Mouse (Mus musculus): ENCODE data around the gene Emc3. TPM values are rescaled to one million over a fixed set of nuclear protein-coding genes. Genes with fewer than 3 reads are reported as not detected.

Gene Emc3
- total RNA-seq, 2 experiments from 2014 or later = 18.2 to 21.5 TPM

DNA sequence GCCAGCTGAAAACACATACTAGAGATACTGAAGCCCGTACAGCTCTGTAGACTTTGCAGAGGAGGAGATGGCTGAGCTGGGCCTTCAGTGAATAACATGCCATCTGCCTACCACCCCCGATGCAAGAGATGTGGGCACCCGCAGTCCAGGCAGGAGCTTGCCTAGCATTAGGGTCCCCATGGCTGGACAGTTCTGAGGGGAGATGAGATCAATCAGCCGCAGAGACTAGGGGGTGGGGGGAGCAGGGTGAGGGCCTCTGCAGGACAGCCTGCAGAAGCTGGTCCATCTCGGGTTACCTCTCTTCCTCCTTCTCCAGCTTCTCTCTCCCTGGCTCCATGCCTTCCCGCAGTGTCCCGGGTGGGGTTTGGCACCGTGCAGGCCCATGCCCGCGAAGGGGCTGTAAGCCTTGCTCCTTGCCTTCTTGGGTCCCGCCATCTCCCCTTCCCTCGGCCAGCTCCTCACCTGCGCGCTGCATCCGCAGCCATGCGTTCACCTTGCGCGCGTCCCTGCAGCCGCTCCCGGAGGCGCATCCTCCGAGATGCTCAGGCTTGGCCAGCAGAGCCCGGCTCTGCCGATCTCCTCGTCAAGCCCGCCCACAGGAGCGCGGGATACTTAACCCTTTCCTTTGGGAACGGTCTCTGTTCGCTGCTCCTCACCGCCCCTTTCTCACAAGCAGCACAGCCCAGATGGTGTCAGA, 29.9 kb downstream of the Emc3 start, which contains the start of gene Prrt3:
Gene Prrt3, minus strand, starts transcription at position 544 of the 697 bp plus-strand sequence.
- ATAC-seq (replicated peaks; ENCODE audit: low FRiP score, poor library complexity, severe bottlenecking) = no peak

DNA sequence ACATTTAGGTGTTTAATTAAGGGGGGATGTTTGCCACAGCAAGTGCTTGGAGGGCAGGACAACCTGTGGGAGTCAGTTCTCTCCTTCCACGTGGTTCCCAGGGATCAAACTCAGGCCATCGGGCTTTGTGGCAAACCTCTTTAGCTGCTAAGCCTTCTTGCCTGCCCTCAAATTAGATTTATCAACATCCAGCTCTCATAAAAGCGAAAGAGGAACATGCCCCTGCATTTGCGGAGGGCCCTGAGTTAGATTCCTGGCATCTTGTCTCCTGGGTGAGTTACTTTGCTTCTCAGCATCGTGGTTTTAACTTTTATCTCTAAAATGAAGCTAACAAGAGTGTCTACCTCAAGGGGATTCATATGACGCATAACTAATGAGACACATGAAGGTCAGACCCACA, 32.1 kb downstream of the Emc3 start:
- ATAC-seq (replicated peaks; ENCODE audit: low FRiP score, poor library complexity, severe bottlenecking) = no peak

- no peak for ATAC-seq (replicated peaks; ENCODE audit: low FRiP score, poor library complexity, severe bottlenecking)
Observed at GRCm38 (mm10) chr6:113495071-113495675, 36.3 kb downstream of the Emc3 start.

- peak; percentile 71 for ATAC-seq (replicated peaks; ENCODE audit: low FRiP score, poor library complexity, severe bottlenecking)
Observed at GRCm38 (mm10) chr6:113494258-113494788, 37.1 kb downstream of the Emc3 start.

GRCm38 (mm10) chr6:113492101-113492864, 39.2 kb downstream of the Emc3 start:
- ATAC-seq (replicated peaks; ENCODE audit: low FRiP score, poor library complexity, severe bottlenecking) = no peak

- ATAC-seq (replicated peaks; ENCODE audit: low FRiP score, poor library complexity, severe bottlenecking) = no peak
Observed at GRCm38 (mm10) chr6:113489410-113489809, 42.0 kb downstream of the Emc3 start.

- no peak for ATAC-seq (replicated peaks; ENCODE audit: low FRiP score, poor library complexity, severe bottlenecking)
Observed at GRCm38 (mm10) chr6:113487125-113487576, 44.3 kb downstream of the Emc3 start.

DNA sequence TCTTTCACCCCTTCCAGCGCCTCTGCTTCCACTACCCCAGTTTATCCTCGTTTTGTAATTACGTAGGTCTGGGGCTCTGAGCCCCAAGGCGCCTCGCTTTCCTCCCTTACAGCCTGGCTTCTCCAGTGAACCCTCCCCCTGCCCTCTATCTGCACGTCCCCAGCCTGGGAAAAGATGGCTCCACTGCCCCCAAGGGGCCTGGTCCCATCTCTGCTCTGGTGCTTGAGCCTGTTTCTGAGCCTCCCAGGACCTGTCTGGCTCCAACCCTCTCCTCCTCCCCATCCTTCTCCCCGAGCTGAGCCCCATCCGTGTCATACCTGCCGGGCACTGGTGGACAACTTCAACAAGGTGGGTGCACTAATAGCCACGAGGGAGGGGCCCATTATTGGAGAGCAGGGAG, 47.7 kb downstream of the Emc3 start:
- 0 out of 2 replicates have a peak, but pooled peaks have one; percentile 8 for ATAC-seq (replicated peaks; ENCODE audit: low FRiP score, poor library complexity, severe bottlenecking)

GRCm38 (mm10) chr6:113483100-113483615, 48.3 kb downstream of the Emc3 start, which contains the start of gene Creld1:
Gene Creld1, plus strand, starts transcription at chr6:113483297.
- peak; percentile 93 for ATAC-seq (replicated peaks; ENCODE audit: low FRiP score, poor library complexity, severe bottlenecking)

GRCm38 (mm10) chr6:113482477-113483099, 48.9 kb downstream of the Emc3 start:
- ATAC-seq (replicated peaks; ENCODE audit: low FRiP score, poor library complexity, severe bottlenecking) = peak; percentile 32

- ATAC-seq (replicated peaks; ENCODE audit: low FRiP score, poor library complexity, severe bottlenecking) = no peak
Observed at GRCm38 (mm10) chr6:113480555-113481373, 50.7 kb downstream of the Emc3 start.

GRCm38 (mm10) chr6:113478906-113479305, 52.5 kb downstream of the Emc3 start:
- no peak for ATAC-seq (replicated peaks; ENCODE audit: low FRiP score, poor library complexity, severe bottlenecking)

DNA sequence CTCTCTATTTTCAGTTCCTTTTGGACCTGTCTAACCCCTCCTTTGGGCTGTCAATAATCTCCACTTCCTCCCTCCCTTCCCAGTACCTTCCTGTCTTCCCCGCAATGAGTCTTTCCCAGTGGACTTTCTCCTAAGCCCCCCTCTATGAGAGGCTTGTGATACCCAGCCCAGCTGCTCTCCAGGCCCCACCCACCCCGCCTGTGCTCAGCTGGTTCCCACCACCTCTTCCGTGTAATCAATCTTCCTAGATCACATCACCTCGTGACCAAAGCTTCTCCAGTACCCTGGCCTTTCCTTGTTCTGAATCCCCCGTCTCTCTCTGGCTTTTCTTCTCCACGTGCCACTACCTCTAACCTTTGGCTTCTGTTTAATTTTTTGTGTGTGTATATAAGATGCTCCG, 54.1 kb downstream of the Emc3 start:
- no peak for ATAC-seq (replicated peaks; ENCODE audit: low FRiP score, poor library complexity, severe bottlenecking)

- no peak for ATAC-seq (replicated peaks; ENCODE audit: low FRiP score, poor library complexity, severe bottlenecking)
Observed at GRCm38 (mm10) chr6:113473715-113474114, 57.7 kb downstream of the Emc3 start.

DNA sequence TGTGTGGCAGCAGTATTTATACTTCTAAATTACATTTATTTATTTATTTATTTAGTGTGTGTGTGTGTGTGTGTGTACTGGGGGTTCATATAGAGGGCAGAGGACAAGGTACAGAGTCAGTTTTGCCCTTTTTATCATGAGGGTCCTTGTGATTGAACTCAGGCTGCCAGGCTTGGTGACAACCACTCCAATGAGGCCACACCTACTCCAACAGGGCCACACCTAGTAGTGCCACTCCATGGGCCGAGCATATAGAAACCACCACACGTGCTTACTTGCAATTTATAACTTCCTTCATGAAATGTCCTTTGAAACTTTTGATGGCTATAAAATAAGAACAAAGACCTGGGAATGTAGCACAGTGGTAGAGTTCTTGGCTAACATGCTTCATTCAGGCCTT, 58.2 kb downstream of the Emc3 start:
- no peak for ATAC-seq (replicated peaks; ENCODE audit: low FRiP score, poor library complexity, severe bottlenecking)

GRCm38 (mm10) chr6:113472061-113472460, 59.4 kb downstream of the Emc3 start:
- no peak for ATAC-seq (replicated peaks; ENCODE audit: low FRiP score, poor library complexity, severe bottlenecking)

DNA sequence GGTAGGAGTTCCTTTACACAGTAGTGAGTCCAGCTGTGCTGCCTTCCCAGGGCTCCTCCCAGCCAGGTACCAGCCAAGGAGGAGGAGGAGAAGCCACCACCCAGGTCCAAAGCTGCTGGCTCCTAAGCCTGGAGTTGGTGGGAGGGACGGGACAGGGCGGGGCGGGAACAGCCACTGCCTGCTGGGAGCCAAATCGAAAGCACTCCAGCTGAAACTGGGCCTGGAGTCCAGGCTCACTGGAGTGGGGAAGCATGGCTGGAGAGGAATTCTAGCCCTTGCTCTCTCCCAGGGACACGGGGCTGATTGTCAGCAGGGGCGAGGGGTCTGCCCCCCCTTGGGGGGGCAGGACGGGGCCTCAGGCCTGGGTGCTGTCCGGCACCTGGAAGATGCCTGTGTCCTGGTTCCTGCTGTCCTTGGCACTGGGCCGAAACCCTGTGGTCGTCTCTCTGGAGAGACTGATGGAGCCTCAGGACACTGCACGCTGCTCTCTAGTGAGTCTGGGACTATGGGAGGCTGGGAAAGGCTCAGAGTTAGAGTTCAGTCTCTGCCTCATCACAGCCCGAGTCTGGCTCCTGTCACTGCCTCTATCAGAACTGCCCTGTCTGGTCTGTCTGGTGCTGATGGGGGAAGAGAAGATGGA, 60.0 kb downstream of the Emc3 start, which contains the start of gene Il17rc:
Gene Il17rc, plus strand, starts transcription at position 131 of the 640 bp plus-strand sequence.
- ATAC-seq (replicated peaks; ENCODE audit: low FRiP score, poor library complexity, severe bottlenecking) = no peak

- 0 out of 2 replicates have a peak, but pooled peaks have one; percentile 25 for ATAC-seq (replicated peaks; ENCODE audit: low FRiP score, poor library complexity, severe bottlenecking)
Observed at GRCm38 (mm10) chr6:113469432-113469831, 62.0 kb downstream of the Emc3 start.
